Mouse (Mus musculus) layer of hippocampus, adult 8-10 months (tissue): ENCODE results near the gene Mdm2. TPM values are rescaled to one million over a fixed set of nuclear protein-coding genes. Genes with fewer than 3 reads are reported as not detected.
"Not testable (repeated sequence)": the region's sequence is repeated elsewhere in the genome, so short reads cannot be mapped to it uniquely, and the experiment has no call there.

Experiments used
- DNase-seq, 2 experiments: peaks; one replicate each; pipeline ENCODE4 v3.0.0; 2022; ENCODE audit warnings: low spot score in 2 of 2
- total RNA-seq, 4 experiments: library from RNA; stranded (reverse); gene quantifications; 2 replicates each; pipeline ENCODE4 v1.2.4; 2022

Gene Mdm2
- 10 to 100 TPM; 54.5 to 67.0 (median 58.7) TPM for total RNA-seq

DNA sequence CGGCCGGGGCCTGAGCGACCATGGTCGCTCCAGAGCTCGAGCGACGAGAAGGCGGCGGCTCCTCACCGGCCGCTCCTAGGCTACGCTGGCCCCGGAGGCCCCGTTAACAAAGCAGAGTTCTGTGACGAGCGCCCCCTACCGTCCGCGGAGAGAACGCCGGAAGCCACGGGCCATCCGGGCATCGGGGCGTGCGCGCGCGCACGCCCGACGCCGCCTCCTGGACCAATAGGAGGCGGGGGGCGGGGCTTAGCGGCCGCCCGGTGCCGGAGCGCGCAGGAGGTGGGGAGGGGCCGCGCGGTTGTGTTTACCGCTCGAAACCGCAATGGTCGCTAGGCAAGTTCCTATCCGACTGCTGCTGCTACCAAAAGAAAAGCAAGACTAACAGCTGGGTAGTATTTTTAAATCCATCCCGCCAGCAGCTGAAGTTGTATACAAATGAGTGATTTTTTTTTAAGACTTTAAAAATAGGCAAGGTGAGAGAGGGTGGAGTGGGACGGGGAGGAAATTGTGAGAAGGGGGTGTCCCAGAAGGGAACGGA, at the start of gene Mdm2:
Gene Mdm2, minus strand, starts transcription at position 155 of the 538 bp plus-strand sequence.
- peak; percentile 87 to 97 for DNase-seq

DNA sequence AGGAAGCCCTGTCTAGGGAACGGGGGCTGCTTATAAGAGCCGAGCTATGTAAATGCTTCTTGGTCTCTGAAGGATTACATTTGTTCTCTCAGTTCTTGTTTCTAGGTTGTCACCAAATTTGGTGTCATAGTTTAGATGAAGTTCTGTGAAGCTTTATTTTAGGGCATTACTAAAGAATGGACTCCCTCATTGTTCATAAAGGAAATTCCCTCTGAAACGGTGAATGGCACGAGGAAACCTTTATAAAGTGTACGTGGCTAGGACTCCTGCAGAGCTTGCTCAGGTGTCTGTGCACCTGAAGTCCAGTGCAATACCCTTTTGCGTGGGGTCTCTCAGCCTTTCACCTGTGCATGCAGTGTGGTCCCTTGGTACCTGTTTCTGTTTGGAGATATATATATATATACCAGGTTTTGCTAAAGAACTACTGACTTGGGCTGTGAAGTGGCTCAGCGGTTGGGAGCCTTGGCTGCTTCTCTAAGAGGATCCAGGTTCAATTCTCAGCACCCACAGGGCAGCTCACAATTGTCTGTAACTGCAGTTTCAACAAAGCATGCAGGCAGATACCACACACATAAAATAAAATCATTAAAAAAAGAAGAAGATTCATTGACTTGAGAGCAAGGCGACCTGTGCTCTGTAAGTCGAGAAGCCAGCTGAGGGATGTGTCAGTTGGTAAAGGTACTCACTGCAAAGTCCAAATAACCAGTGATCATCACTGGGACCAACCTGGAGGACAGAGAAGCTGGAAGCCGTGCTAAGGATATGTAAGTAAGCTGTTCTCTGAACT, 49.5 kb upstream of the Mdm2 start:
- DNase-seq, result no peak

DNA sequence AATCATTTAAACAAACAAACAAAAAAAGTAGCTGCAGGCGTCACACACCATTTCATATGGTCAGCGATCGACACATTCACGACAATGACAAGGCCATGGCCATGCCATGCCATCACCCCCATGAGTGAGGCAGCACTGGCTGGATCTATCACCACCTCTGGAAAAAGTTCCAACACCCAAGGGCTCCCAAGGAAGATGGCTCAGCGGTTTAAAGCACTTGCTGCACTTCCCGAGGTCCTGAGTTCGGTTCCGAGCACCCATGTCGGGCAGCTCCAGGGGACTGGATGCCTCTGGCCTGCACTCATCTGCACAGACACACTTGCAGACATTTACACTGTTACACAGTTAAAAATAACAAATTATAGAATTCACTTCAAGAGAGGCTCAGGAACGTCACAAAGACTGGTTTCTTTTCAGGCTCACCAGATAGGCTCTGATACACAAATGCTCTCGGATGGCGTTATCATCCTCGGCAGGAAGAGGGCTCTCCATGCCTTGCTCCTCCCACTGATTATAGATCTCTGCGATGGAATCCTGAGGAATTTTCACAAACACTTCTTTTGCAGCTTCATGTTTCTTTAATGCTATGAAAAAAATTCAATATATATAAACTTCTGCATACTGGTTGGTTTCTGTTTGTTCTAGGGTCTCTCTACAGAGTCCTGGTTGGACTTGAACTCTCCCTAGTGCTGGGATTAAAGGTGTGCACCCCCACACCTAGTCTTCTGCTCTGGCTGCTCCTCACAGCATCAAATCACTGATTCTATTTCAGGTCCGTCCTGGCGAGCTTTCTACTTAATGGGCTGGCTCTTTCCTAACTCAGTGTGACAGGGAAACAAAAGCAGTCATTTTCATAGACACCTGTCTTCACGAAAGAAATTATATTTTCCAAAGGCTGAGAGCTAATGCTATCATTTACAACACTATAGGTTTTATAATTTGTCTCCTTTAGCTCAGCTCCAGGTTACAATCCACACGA, 48.5 kb upstream of the Mdm2 start:
- DNase-seq, result no peak

DNA sequence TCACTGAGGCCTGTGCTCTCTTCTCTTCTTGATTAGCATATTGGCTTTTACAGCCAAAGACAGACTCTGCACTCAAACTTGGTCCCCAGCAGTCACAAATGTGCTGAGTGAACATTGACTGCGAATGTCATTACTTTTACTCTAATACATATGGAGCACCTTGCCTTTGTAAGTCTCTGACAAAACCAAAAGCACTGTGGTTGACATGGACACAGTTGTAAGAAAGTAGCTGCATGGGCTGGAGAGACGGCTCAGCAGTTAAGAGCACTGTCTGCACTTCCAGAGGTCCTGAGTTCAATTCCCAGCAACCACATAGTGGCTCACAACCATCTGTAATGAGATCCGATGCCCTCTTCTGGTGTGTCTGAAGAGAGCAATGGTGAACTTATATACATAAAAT, 47.8 kb upstream of the Mdm2 start:
- DNase-seq, result not testable (repeated sequence)

DNA sequence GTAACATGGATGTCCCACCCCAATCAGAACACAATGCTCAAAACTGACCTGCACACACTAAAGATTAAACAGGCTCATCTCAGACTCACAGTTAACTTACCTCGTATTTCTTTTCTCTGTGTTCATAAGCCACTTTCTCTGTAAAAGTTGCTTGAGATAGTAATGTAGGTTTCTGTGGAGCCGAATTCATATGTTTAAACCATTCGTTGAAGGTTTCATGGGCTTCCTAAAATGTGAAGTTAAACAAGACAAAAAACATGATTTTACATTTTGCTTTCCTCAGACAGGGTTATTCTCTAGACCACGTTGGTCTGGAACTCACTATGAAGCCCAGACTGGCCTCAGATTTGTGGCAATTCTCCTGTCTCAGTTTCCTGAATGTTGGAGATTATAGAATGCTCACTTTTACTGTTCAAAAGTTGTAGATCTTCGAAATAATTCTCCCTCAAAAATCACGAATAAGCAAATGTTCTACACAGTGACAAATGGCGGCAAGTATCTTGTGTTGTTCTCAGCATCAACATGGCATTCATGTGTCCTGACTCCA, 47.3 kb upstream of the Mdm2 start:
- no peak for DNase-seq

DNA sequence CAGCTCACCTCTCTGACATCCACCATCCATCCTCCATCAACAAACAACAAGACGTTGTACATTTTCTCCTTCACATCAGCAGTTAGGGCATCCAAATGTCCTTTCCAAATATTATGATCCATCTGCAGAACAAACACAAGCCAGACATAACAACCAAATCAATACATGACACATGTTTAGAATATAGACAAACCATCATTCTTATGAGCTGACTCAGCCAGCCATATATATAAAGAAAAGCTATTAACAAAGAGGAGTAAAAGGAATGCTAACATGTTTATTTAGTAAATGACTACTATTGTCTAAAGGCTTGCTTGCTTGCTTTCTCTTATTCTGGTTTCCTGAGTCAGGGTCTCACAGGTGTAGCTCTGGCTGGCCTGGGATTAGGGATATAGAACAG, 46.7 kb upstream of the Mdm2 start:
- no peak for DNase-seq

DNA sequence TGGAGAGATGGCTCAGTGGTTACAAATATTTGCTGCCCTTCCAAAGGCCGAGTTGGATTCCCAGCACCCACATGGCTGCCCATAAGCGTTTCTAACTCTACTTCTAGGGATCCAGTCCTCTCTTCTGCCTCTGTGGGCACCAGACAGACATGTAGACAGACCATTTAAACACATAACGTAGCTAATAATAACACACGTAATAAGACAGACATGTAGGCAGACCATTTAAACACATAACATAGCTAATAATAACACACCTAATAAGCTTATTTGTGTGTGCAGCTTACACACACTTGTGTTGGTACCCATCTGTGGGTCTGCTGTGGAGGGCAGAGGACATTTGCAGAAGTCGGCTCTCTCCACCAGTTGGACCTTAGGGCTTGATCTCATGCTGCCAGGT, 46.2 kb upstream of the Mdm2 start:
- no peak for DNase-seq

DNA sequence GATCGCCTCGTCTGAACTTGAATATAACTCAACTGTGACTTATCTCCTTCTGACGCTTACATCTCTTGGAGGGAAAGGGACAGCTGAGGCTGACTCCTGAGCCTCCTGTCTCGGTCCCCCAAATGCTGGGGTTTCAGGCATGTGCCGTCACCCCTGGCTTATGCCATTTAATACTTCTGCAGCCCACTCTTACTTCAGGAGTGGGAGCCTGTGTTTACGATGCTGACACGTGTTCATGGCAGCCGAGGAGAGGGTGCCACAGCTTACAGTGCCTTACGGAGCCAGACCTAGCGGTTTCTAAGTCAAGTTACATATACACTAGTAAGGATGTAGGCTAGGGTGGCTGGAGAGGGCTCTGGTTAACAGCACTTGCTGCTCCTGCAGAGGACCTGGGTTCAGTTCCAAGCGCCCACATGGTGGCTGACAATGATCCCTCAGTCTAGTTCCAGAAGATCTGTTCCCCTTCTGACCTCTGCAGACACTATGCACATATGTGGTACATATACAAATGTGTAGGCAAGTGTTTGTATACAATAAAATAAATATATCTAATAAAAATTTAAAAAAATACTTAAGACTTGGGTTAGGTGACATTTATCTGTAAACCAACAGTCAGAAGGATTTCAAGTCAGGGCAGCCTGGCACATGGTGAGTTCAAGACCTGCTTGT, 45.4 kb upstream of the Mdm2 start:
- no peak for DNase-seq

DNA sequence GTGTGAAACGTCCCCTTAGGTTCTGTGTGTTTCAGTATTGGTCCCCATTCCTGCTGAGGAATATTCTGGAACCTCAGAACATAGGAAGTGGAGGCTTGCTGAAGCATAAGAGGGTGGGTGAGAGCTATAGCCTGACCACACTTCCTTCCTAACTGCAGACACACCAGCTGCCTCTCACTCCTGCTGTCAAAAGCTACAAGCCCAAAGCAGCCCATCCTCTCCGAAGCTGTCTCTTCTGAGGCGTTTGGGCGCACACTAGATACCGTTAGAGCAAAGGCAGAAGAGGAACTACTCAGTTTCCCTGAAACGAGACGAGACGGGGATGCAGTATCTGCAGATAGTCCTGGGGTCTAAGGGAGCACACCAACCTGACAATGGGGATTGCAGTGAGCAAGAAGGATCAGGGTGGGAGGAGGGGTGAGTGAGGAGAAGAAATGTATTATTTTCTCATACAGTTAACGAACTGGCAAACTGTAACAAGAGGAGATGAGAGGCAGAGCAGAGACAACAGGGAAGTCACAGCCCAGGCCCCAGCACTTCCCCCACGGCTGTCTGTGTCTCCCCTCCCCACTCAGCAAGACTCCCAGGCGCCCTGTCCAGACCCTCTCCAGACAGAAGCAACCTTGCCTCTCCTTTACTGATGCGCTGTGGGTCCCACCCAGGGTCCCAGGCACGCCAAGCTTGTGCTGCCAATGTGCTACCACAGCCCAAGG, 44.7 kb upstream of the Mdm2 start:
- DNase-seq, result no peak

DNA sequence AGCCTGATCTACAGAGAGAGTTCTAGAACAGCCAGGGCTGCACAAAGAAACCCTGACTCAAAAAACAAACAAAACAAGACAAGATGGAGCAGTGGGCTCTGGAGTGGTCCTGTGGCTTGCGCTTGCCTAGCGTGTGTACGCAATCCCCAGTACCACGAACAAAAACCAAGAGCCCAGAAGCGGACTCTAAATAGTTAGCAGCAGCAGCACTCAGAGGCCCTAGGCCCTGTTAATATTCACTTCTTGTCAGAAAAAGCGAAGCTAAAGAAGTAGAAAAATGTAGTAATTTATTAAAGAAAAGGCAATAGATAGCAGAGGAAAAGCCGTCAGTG, 44.0 kb upstream of the Mdm2 start:
- DNase-seq, result no peak

DNA sequence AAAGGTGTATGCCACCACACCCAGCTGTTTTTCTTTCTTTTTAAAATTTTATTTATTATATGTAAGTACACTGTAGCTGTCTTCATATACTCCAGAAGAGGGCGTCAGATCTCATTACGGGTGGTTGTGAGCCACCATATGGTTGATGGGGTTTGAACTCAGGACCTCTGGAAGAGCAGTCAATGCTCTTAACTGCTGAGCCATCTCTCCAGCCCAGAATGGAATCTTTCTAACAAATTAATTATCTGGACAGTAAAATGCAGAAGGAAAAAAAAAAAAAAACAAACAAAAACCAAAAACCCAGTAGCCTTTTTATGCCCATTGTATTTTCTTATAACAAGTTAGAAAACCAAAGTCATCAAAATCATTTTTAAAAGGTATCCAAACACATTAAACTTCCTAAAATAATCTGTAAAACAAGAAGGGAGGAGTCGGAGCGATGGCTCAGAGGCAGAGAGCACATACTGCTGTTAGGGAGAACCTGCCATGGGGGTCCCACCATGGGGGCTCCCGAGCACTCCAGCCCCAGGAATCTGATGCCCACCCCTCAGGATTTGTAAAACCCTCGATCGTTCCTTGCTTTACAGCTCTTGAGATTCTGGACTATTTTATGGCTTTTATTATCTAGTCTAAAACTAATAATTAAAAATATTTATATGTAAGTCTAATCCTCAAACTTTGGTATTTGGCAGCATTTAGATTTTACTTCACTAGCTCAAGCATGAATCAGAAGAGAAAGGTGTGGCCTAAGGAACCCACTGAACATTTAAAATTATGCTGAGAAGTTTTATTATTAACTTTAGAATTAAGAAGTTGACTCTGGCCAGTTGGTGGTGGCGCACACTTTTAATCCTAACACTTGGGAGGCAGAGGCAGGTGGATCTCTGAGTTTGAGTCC, 43.4 kb upstream of the Mdm2 start:
- no peak for DNase-seq

DNA sequence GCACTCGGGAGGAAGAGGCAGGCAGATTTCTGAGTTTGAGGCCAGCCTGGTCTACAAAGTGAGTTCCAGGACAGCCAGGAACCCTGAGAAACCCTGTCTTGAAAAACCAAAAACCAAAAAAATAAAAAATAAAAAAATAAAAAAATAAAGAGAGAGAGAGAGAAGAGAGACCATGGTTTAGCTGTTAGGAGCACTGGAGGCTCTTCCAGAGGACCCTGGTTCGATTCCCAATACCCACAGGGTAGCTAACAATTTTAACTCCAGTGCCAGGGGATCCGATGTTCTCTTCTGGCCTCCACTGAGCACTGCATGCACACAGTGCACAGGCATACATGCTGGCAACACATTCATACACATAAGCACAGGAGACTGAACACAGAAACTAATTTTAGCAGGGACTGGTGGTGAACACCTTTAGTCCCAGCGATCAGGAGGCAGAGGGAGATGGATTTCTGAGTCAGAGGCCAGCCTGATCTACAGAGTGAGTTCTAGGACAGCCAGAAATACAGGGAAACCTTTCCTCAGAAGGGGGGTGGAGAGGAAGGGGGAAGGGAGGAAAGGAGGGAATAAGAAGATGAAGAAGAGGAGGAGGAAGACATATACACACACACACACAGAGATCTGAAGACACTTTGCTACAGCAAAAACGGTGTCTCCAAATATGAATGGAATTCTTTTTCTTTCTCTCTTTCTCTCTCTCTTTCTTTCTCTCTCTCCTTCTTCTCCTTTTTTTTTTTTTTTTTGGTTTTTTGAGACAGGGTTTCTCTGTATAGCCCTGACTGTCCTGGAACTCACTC, 42.5 kb upstream of the Mdm2 start:
- no peak for DNase-seq

DNA sequence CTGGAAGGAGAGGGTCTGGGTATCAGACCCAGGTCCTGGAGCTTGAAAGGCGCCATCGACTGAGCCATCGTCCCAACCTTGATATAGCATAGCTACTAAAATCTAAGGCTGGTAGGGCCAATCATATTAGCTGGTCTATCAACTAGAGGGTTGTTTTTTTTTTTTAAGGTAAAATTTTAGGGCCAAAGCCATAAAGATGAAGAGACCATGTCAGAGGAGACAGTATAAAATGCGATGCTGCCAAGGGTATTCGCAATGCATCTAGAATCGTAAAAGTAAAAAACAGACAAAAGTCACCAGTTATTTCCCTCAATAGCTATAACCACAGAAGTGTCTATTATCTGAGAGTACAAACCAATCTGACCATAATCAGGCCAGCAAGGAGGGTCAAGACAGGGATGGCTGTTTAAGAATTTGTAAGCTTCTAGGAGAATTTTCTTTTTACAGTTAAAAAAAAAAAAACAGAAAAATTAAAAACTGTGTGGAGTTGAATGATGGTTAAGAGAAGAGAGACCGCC, 41.8 kb upstream of the Mdm2 start:
- DNase-seq, result no peak

DNA sequence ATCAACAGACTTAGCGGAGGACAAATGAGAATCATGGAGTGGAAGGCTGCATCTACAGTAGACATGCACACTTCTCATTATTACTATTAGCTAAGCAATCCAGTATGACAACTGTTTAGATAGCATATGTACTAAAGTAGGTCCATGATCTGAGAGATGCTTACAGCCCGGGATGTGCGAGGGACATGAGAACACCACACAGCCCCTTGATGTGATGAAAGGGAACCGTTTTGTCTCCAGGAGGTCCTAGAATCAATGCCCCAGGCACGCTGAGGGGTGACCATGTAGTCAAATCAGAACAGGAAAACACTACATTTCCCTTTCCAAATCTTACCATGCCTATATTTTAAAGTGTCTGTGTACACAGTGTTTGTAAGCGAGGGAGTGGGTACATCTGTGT, 41.2 kb upstream of the Mdm2 start:
- no peak for DNase-seq

DNA sequence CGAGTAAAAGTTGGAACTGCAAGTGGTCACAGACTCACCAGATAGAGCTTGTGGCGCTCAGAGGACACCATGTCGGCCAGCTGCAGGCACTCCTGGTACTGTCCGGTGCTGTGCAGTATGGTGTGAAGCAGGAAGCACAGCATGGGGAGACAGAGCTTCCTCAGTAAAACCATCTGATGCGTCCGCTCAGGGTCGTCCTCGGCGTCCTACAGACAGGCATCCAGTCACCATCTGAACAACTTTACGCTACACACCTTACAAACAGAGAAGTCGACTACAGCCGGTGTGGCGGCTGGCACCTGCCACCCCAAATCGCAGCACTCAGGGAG, 40.7 kb upstream of the Mdm2 start:
- no peak for DNase-seq

DNA sequence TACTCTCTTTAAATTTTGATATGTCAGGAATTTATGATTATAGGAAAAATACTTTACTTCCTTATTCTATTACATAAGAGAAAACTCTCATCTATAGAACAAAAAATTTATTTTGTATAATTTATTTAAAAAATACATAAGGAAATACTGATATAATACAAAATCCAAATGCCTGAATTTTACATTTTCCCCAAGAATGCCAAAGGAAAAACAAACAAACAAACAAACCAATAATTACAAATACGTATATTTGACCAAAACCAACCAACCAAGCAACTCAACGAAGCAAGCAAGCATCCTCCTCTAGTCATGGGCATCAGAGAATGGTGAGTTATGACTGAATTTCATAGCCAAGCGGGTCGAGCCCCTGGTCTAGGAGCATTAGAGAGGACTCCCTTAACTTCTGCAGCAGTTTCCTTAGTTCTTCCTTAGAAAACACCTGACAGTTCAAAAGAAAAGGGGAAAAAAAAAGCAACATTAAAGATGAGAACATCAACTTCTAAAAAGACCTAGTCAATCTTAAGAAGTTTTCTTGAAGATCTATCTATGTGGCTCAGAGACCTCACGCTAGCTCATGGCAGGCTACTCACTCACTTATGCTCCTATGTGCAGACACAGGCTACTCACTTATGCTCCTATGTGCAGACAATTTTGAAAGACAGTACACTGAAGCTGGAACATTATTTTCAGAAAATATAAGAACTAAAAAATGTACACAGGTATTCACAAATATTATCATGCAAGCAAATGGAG, 40.1 kb upstream of the Mdm2 start:
- DNase-seq, result no peak

DNA sequence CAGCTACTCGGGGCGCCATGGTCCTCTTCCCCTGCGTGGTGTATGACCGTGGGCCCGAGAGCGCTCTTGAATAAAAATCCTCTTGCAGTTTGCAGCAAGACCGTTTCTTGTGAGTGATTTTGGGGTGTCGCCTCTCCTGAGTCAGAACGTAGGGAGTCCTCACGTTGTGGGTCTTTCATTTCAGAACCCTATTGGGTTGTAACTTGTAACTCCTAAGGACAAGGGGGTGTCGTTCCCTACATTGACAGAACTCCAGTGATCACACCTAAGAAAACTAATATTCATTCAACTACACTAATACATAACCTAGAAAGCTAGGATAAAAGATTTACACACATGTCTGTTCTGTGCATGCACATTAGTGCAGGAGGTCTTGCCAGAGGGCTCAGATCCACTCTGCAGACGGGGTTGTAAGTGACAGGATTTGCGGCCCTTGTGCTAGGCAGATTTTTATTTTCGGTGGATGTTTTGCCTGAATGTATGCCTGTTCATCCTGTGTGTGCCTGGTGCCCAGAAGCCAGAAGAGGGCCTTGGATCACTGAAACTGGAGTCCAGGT, 39.3 kb upstream of the Mdm2 start:
- no peak for DNase-seq
